Mouse (Mus musculus) bone marrow macrophage, adult 2 months (primary cell): ENCODE data around the gene Magi2.

Experiments used
- CTCF ChIP-seq: IDR thresholded peaks from 2 replicates; pipeline ENCODE4 v1.5.1; 2012; ENCODE audit warnings: low read depth, mild to moderate bottlenecking, low read length, moderate library complexity
- POLR2A ChIP-seq: IDR thresholded peaks from 2 replicates; pipeline ENCODE4 v1.6.1; 2012; ENCODE audit warnings: mild to moderate bottlenecking, low read depth, low read length, borderline replicate concordance

GRCm38 (mm10) chr5:19186175-19186574 is 40.7 kb upstream of the Magi2 start:
- TF ChIP-seq CTCF (no peak), POLR2A (no peak)
